Mouse (Mus musculus): ENCODE measurements around the gene Tnip1. TPM values are rescaled to one million over a fixed set of nuclear protein-coding genes. Genes with fewer than 3 reads are reported as not detected.
A peak's percentile ranks its signal among the peaks of the same experiment; 100 is the strongest.

The Tnip1 gene
- 10 to 100 TPM; 36.4 to 40.0 TPM for total RNA-seq (2021)

DNA sequence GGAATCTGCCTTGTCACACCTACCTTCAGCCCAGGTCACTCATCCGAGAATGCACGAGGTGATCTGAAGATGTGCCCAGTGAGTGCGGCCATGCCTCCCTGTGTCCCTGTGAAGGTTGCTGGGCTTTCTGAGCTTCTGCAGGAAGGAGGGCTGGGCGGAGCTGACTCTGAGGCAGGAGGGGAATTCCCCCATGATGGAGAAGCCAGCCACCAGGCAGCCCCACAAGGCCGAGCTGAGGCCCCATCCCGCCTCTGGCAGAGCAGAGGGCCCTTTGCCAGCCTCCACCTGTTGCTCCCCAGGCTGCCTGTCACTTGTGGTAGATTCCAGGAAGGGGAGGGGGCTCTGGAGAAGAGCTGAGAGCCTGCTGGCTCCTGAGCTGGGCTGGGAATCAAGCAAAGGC is at the start of gene Tnip1:
Tnip1 (minus strand) TSS at position 108 of the 400 bp plus-strand sequence.
- intact Hi-C loops (cut with DNase I) = no loop called here
- no peak for DNase-seq (ENCODE audit: low spot score in 2 of 2)

DNA sequence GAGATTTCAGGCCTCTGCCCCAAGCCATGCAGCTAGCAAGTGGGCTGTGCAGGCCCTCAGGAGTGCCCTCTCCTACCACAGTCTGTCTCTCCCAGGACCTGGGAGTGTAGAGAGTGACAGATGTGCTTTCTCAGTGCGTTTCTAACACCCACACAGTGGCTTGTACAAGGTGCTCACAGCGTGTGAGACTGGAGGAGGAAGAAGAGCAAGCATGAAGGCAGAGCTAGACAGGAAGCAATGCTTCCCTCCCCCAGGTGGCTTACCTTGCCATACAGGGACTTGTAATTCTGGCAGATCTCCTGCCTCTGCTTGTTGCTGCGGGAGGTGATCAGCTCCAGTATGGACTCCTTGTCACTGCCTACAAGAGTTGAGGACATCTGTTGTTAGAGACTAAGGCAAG is 48.7 kb upstream of the Tnip1 start:
- intact Hi-C loops (cut with DNase I) = no loop called here
- peak in 1 of 2 experiments; percentile 44 for DNase-seq (ENCODE audit: low spot score in 2 of 2)

DNA sequence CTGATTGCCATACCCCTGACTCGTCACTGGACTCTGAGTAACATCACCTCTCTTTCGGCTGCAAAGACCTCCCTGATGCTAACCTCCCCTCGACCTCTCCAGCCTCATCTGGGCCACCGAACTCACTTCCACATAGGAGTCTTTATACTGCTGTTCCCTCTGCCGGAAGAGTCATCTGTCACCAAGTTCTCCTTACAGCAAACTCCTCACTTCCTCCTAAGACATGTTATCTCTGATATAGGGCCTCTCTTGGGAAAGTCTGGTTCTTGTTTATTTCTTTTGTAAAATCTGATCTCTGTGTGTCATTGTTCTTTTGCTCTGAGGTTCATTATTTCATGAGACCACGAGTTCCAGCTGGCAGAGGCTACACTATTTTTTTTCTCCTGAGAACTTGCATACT is 45.5 kb upstream of the Tnip1 start:
- intact Hi-C loops (cut with DNase I) = no loop called here
- DNase-seq (ENCODE audit: low spot score in 2 of 2) = no peak

- intact Hi-C loops (cut with DNase I) = no loop called here
- no peak for DNase-seq (ENCODE audit: low spot score in 2 of 2)
These were observed 43.0 kb upstream of the Tnip1 start for GRCm38 (mm10) chr11:55005684-55006083.

GRCm38 (mm10) chr11:55004970-55005502 is 42.3 kb upstream of the Tnip1 start:
- intact Hi-C loops (cut with DNase I) = no loop called here

DNA sequence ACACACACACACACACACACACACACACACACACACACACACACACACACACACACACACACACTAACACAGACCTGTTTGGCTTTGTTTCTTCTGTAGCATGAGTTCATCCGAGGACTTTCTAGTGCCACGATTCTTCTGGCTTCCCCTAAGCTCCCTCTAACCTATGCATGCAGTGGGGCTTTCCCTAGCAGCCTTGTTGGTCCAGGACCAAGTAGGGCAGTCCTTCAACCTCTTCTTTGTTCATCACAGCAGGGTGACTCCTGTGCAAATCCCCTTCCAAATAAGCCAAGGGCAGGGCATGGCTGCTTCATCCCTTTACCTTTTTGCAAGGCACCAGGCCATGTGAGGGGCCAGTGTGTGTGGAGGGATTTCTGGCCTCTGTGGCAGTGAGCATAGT is 36.0 kb upstream of the Tnip1 start:
- no peak for DNase-seq (ENCODE audit: low spot score in 2 of 2)
- intact Hi-C loops (cut with DNase I) = loop anchor here (1.0 to 5.0 kb wide), 3 partner anchors 41 to 160 kb away; no protein-coding TSS in a partner anchor

More at GRCm38 (mm10) chr11:55004970-55005502, 42.3 kb upstream of the Tnip1 start:
- DNase-seq (ENCODE audit: low spot score in 2 of 2) = no peak

DNA sequence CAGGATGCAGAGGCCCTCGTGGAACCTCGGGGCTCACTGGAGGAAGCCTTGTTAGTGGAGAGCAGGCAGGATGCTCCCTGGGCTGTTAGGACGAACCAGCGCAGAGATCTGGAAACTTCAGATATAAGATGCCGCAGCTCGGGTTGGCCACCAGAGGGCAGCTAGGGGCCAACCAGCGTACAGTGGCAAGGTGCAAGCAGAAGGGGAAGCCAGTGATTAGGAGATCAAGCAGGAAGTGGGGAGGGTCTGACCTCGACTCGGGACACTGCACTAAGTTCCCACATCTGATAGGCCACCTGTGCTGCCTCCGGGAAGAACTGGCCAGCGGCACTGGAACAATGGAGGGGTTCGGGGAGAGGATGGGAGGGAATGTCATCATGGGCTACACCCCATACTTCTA is 35.6 kb upstream of the Tnip1 start:
- DNase-seq (ENCODE audit: low spot score in 2 of 2) = peak; percentile 57 to 66
- intact Hi-C loops (cut with DNase I) = loop anchor here (1.0 to 5.0 kb wide), 3 partner anchors 41 to 161 kb away; no protein-coding TSS in a partner anchor

DNA sequence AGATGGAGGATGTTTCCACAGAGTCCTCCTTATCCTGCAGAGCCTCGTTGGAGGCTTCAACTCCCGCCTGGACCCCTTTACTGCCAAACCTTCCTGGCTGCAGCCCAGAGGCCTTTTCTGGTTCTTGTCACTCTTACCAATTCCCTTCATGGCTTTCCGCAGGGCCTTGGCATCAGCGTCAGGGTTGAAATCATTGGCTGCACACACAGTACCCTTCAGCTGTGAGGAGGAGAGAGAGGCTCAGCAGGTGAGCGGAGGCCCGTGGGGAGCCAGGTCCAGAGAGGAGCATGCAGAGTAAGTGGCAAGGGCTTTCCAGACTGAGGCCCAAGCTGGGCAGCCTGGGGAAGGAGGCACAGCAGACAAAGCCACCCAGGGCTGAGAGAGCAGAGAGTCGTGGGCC is 33.5 kb upstream of the Tnip1 start:
- no peak for DNase-seq (ENCODE audit: low spot score in 2 of 2)
- intact Hi-C loops (cut with DNase I) = loop anchor here (5.0 kb wide), 1 partner anchor 91 kb away; no protein-coding TSS in a partner anchor

DNA sequence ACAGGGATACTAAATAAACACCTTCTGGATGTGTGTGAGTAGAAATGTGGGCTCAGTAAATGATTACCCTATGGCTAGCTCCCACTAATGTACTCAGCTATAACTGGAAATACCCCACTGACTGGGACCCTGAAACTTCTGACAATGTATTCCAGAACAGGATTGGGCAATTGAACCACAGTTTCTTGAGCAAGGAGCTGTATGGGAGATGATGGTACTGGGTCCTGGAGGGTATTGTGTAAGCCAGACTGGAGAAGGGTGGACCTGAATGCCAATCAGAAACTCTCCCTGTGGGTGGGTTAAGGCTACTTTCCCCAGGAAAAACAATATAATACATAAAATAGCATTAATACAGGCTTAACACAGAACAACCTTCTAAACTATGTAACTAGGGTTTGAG is 27.2 kb upstream of the Tnip1 start:
- no peak for DNase-seq (ENCODE audit: low spot score in 2 of 2)
- intact Hi-C loops (cut with DNase I) = loop anchor here (10.0 kb wide), 1 partner anchor 285 kb away; no protein-coding TSS in a partner anchor

DNA sequence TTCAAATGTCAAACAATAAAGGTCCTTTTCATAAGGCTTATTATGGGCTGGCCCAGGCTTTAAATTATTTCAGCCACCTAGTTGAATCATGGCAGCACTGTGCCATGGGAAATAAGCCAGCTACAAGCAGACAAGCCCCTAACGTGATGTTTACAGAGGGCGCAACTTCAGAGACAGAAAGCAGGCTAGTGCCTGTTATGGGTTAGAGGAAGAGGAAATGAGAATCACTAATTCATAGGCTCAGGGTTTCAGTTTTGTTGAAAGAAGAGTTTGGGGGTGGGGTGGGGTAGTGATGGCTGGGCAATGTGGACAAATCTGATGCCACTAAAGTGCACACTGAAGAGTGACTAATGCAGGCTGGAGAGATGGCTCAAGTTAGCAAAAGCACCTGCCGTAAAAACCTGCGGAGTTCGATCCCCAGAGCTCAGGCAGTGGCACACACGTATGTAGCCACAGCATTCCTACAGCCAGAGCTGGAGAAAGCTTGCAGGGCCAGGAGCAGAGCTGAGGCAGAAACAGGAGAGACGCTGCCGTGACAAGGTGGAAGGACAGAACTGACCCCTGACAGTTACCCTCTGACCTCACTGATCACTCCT is 26.1 kb upstream of the Tnip1 start:
- DNase-seq (ENCODE audit: low spot score in 2 of 2) = no peak
- intact Hi-C loops (cut with DNase I) = loop anchor here (10.0 kb wide), 1 partner anchor 284 kb away; no protein-coding TSS in a partner anchor

- no peak for DNase-seq (ENCODE audit: low spot score in 2 of 2)
These were observed 25.3 kb upstream of the Tnip1 start for GRCm38 (mm10) chr11:54987974-54988373.

GRCm38 (mm10) chr11:54985086-54985485 is 22.4 kb upstream of the Tnip1 start:
- DNase-seq (ENCODE audit: low spot score in 2 of 2) = no peak
- intact Hi-C loops (cut with DNase I) = loop anchor here (10.0 kb wide), 1 partner anchor 280 kb away; no protein-coding TSS in a partner anchor

More at GRCm38 (mm10) chr11:54987974-54988373, 25.3 kb upstream of the Tnip1 start:
- intact Hi-C loops (cut with DNase I) = loop anchor here (10.0 kb wide), 1 partner anchor 283 kb away; no protein-coding TSS in a partner anchor

DNA sequence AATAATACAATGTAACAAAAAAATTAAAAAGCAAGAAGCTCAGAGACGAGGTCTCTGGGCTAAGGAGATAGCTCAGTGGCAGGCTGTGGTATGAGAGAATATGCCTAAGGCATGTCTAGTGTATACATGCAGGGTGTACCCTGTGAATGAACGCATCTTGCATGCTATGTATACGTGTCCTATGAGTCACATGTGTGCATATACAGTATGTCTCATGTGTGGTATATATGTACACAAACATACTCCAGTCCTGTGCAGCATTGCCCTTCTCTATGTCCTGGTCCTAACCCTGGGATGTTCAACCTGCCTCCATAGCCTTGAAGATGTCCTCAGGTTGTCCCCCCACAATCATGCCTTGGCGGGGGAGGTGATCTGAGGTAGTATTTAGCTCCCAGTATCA is 21.9 kb upstream of the Tnip1 start:
- no peak for DNase-seq (ENCODE audit: low spot score in 2 of 2)
- intact Hi-C loops (cut with DNase I) = loop anchor here (1.0 to 10.0 kb wide), 3 partner anchors 54 to 280 kb away; no protein-coding TSS in a partner anchor

DNA sequence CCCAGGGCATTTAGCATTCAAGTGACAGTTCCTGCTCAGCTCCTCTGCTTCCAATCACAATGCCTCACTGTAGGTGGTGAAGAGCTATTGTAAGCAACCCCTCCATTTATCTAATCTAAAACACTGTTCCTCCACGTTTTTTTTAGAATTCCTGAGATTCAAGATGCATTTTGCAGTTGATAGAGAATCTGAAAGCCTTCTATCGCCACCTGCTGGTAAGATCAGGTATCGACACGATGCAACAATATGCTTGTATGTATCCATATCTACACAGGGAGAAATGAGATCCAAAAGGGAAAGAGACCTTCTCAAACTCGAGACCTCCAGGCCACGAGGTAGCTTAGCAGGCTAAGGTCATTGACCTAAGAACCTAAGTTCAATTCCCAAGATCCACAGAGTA is 21.4 kb upstream of the Tnip1 start:
- intact Hi-C loops (cut with DNase I) = loop anchor here (1.0 to 10.0 kb wide), 3 partner anchors 54 to 279 kb away; no protein-coding TSS in a partner anchor

DNA sequence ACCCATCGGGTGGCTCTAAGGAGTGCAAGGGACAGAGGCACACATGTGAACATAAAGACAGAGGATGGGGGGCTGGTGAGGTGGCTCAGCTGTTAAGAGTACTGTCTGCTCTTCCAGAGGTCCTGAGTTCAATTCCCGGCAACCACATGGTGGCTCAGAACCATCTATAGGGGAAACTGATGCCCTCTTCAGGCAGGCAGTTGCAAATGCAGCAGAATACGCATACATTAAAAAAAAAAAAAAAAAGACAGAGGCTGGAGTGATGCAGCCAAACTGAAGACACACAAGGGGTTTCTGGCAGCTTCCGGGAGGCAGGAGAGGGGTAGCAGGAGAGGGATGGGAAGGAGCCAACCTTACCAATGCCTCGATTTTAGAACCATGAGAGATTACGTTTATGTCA is 19.8 kb upstream of the Tnip1 start:
- no peak for DNase-seq (ENCODE audit: low spot score in 2 of 2)
- intact Hi-C loops (cut with DNase I) = loop anchor here (10.0 kb wide), 1 partner anchor 278 kb away; no protein-coding TSS in a partner anchor

More for the DNA sequence above, 21.4 kb upstream of the Tnip1 start:
- DNase-seq (ENCODE audit: low spot score in 2 of 2) = peak; percentile 81 to 86

DNA sequence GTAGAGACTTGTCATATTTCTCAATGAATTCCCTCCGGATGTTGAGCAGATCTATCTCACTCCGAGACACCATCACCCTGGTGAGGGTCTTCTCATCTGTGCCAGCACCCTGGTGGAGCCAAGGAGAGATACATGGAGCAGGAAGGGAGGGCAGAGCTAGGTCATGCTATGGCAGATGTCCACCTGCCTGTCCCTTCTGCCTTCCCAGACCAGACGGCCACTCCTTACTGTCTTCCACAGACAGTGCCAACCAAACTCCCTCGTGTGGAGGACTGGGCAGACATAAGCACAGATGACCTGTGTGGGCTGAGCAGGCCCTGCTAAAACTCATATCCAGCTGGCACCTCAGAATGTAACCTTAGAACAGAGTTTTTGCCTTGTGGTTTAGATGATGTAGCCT is 18.9 kb upstream of the Tnip1 start:
- no peak for DNase-seq (ENCODE audit: low spot score in 2 of 2)
- intact Hi-C loops (cut with DNase I) = loop anchor here (10.0 kb wide), 1 partner anchor 277 kb away; no protein-coding TSS in a partner anchor

DNA sequence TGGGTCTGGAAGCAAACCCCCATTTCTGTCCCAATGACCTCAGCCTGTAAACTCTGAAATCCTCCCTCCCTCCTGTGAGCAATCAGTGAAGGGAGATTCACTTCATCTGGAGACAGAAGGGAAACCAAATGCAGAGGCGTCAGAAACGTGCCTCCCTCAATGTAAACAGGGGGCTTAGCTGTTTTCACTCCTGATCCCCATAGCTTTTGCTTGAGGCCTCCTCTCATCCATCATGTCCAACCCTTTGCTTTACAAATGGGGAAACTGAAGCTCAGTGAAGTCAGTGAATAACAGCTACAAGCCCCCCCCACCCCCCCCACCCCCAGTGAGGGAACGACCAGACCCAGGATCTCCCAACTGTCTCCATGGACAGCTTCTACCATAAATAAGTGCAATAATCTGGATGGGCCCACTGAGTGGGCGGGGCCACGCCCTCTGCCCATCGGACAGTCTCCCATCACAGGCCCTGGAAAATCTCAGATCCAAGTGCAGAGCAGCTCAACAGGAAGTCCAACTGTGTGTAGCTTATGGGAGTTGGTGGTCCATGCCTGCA is 14.7 kb upstream of the Tnip1 start:
- intact Hi-C loops (cut with DNase I) = no loop called here

DNA sequence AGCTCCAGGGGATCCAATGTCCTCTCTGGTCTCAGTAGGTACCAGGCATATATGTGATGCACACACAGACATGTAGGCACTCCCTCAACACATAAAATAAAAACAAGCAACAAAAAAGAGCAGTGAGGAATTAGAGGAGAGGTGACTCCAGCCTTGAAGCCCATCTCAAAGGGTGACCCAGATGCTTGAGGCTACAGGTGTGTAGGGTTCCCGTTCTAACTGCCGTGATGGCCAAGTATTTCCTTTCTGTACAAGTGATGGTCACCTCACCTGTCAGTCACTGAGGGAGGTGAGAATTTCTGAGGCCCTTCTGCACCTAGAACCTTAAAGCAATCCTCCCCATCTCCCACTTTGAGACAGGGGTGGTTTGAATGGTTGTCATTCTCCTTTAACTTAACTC is 13.6 kb upstream of the Tnip1 start:
- DNase-seq (ENCODE audit: low spot score in 2 of 2) = no peak
- intact Hi-C loops (cut with DNase I) = no loop called here

More for the DNA sequence above, 14.7 kb upstream of the Tnip1 start:
- DNase-seq (ENCODE audit: low spot score in 2 of 2) = no peak

GRCm38 (mm10) chr11:54975756-54976155 is 13.0 kb upstream of the Tnip1 start:
- intact Hi-C loops (cut with DNase I) = no loop called here
- no peak for DNase-seq (ENCODE audit: low spot score in 2 of 2)

- intact Hi-C loops (cut with DNase I) = no loop called here
These were observed 12.6 kb upstream of the Tnip1 start for GRCm38 (mm10) chr11:54975340-54975739.

DNA sequence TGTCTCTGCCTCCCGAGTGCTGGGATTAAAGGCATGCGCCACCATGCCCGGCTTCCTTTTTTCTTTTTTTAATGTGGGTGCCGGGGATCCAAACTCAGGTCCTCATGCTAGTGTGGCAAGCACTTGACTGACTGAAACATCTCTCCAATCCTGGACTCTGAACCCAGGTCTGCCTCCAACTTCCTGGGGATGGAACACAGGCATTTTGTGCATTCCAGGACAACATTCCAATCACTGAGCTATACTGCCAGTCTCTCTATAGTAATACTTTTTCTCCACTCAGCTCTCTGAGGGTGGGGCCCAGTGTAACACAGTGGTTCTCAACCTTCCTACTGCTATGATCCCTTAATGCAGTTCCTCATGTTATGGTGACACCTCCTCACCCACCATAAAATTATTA is 11.9 kb upstream of the Tnip1 start:
- DNase-seq (ENCODE audit: low spot score in 2 of 2) = no peak
- intact Hi-C loops (cut with DNase I) = no loop called here

More at GRCm38 (mm10) chr11:54975340-54975739, 12.6 kb upstream of the Tnip1 start:
- no peak for DNase-seq (ENCODE audit: low spot score in 2 of 2)

Measured in left cerebral cortex, postnatal 25 days (tissue).